Mouse (Mus musculus) heart, adult 2 months (tissue): ENCODE data around the gene Mtfr1l. TPM values are rescaled to one million over a fixed set of nuclear protein-coding genes. Genes with fewer than 3 reads are reported as not detected.
"Not testable (repeated sequence)": the region's sequence is repeated elsewhere in the genome, so short reads cannot be mapped to it uniquely, and the experiment has no call there.

ENCODE experiments used
- DNase-seq, 2 experiments: peaks; one replicate each; pipeline ENCODE4 v3.0.0; 2021
- H3K27ac ChIP-seq: fragments of 200-600 bp; 2 replicates; pipeline ENCODE4 v1.8.1; 2022
- H3K27me3 ChIP-seq: fragments of 200-500 bp; 2 replicates; pipeline ENCODE4 v1.6.1; 2012; ENCODE audit warnings: mild to moderate bottlenecking, low read length, inconsistent platforms, mixed read lengths; ENCODE audit not compliant: control insufficient read depth, insufficient read depth
- H3K36me3 ChIP-seq: fragments of 200-500 bp; 2 replicates; pipeline ENCODE4 v1.6.1; 2012; ENCODE audit warnings: low read length, inconsistent platforms; ENCODE audit not compliant: control insufficient read depth, insufficient read depth
- H3K4me1 ChIP-seq: fragments of 200-500 bp; 2 replicates; pipeline ENCODE4 v1.6.1; 2011; ENCODE audit warnings: low read length; ENCODE audit not compliant: control insufficient read depth, insufficient read depth
- H3K4me3 ChIP-seq: fragments of 200-600 bp; 2 replicates; pipeline ENCODE4 v1.8.1; 2022
- H3K79me2 ChIP-seq: fragments of 200-500 bp; replicated peaks from 2 replicates; pipeline ENCODE4 v1.6.1; 2012; ENCODE audit warnings: mild to moderate bottlenecking, inconsistent platforms, low read length, moderate library complexity, mixed read lengths; ENCODE audit not compliant: control insufficient read depth, insufficient read depth
- H3K9ac ChIP-seq: fragments of 200-500 bp; 2 replicates; pipeline ENCODE4 v1.6.1; 2012; ENCODE audit warnings: low read depth, mild to moderate bottlenecking, control low read depth, inconsistent platforms, low read length, mixed read lengths
- CTCF ChIP-seq: fragments of 200-600 bp; IDR thresholded peaks from 2 replicates; pipeline ENCODE4 v1.8.1; 2022; ENCODE audit warnings: antibody characterized with exemption, mild to moderate bottlenecking, moderate library complexity
- EP300 ChIP-seq: fragments of 200-500 bp; IDR thresholded peaks from 2 replicates; pipeline ENCODE4 v1.6.1; 2011; ENCODE audit warnings: low read depth, low read length, control low read depth; ENCODE audit not compliant: insufficient read depth
- POLR2A ChIP-seq: fragments of 200-500 bp; IDR thresholded peaks from 2 replicates; pipeline ENCODE4 v1.6.1; 2011; ENCODE audit warnings: mild to moderate bottlenecking, low read depth, low read length, control low read depth; ENCODE audit not compliant: insufficient read depth
- WGBS: fragments of 180-500 bp; shearing (Covaris S2); methylation state at CpG from one replicate; pipeline ENCODE4 v1.1.7; 2018; 5-methylcytosine and 5-hydroxymethylcytosine counted together
- intact Hi-C: fragments of 180-260 bp; cut with DNase I; formaldehyde crosslinking; loops from one replicate; pipeline ENCODE4 v1.15.1; 2025
- polyA plus RNA-seq: library from polyadenylated mRNA; depleted of rRNA; stranded (reverse); fragments of >200 nt; gene quantifications from 2 replicates; pipeline ENCODE4 v1.2.3, GENCODE M21; 2012
- total RNA-seq, 2 experiments: library from RNA; stranded (reverse); gene quantifications; 2 replicates each; pipeline ENCODE4 v1.2.3; 2021

Gene Mtfr1l
- total and polyA plus RNA-seq, 3 experiments: 170 to 196 (median 191) TPM

GRCm38 (mm10) chr4:134494780-134495545 lies 40.2 kb downstream of the Mtfr1l start:
- TF ChIP-seq EP300 (no peak), POLR2A (no peak), CTCF (no peak)
- WGBS: 50% methylated on average over 16 of the region's 16 CpGs
- H3K27ac ChIP-seq: peak overlapping the region; percentile 15; the same call in 1 of the 2 replicates
- intact Hi-C loops: no loop called here
- peaks cover 10% of the 10 kb centered on the region for H3K4me1 ChIP-seq
- H3K9ac ChIP-seq: no peak overlapping the region
- no peaks in the 10 kb centered on the region for H3K27me3 ChIP-seq
- no peaks in the 10 kb centered on the region for H3K36me3 ChIP-seq
- DNase-seq: peak in 1 of 2 experiments; percentile 39
- no peaks in the 10 kb centered on the region for H3K79me2 ChIP-seq
- H3K4me3 ChIP-seq: no peak overlapping the region

GRCm38 (mm10) chr4:134494161-134494560 lies 41.0 kb downstream of the Mtfr1l start:
- DNase-seq, H3K9ac ChIP-seq, intact Hi-C loops, H3K79me2 ChIP-seq, H3K27ac ChIP-seq, H3K27me3 ChIP-seq, H3K4me3 ChIP-seq, H3K36me3 ChIP-seq: not testable (repeated sequence)
- 93% methylated on average over 6 of the region's 6 CpGs for WGBS
- H3K4me1 ChIP-seq: peaks cover 12% of the 10 kb centered on the region

- DNase-seq: no peak
- intact Hi-C loops: no loop called here
Measured at GRCm38 (mm10) chr4:134491716-134492115, 43.5 kb downstream of the Mtfr1l start.

GRCm38 (mm10) chr4:134489986-134490665 lies 45.1 kb downstream of the Mtfr1l start:
- H3K4me3 ChIP-seq: no peak overlapping the region
- 50% methylated on average over 11 of the region's 11 CpGs for WGBS
- no peak overlapping the region for H3K27ac ChIP-seq
- no peaks in the 10 kb centered on the region for H3K27me3 ChIP-seq
- no peak overlapping the region for H3K9ac ChIP-seq
- DNase-seq: no peak
- no peak for TF ChIP-seq POLR2A
- 0 out of 2 replicates have a peak, but pooled peaks have one; percentile 7 for TF ChIP-seq CTCF
- H3K36me3 ChIP-seq: no peaks in the 10 kb centered on the region
- H3K4me1 ChIP-seq: peaks cover 3% of the 10 kb centered on the region
- H3K79me2 ChIP-seq: no peaks in the 10 kb centered on the region
- intact Hi-C loops: no loop called here

More at GRCm38 (mm10) chr4:134491716-134492115, 43.5 kb downstream of the Mtfr1l start:
- TF ChIP-seq POLR2A: no peak
- TF ChIP-seq CTCF: no peak
- TF ChIP-seq EP300: no peak
- no peak overlapping the region for H3K9ac ChIP-seq
- no peak overlapping the region for H3K4me3 ChIP-seq
- no peaks in the 10 kb centered on the region for H3K27me3 ChIP-seq
- H3K27ac ChIP-seq: no peak overlapping the region
- no peaks in the 10 kb centered on the region for H3K36me3 ChIP-seq
- WGBS: 48% methylated on average over 6 of the region's 6 CpGs
- no peaks in the 10 kb centered on the region for H3K79me2 ChIP-seq
- peaks cover 9% of the 10 kb centered on the region for H3K4me1 ChIP-seq

- Histone ChIP-seq H3K36me3 (no peaks in the 10 kb centered on the region), H3K79me2 (no peaks in the 10 kb centered on the region), H3K4me3 (no peak overlapping the region), H3K27me3 (no peaks in the 10 kb centered on the region), H3K4me1 (peaks cover 2% of the 10 kb centered on the region), H3K27ac (no peak overlapping the region), H3K9ac (no peak overlapping the region)
- no peak for TF ChIP-seq EP300
- TF ChIP-seq POLR2A: no peak
- TF ChIP-seq CTCF: no peak
- 97% methylated on average over 5 of the region's 5 CpGs for WGBS
- DNase-seq: no peak
- intact Hi-C loops: no loop called here
Measured at GRCm38 (mm10) chr4:134488211-134488610, 47.0 kb downstream of the Mtfr1l start.
